Mouse (Mus musculus): ENCODE results near the gene Zc3h12d. TPM values are rescaled to one million over a fixed set of nuclear protein-coding genes. Genes with fewer than 3 reads are reported as not detected.

The Zc3h12d gene
- polyA plus RNA-seq, 1 experiment from 2014 or later = 0.37 TPM

GRCm38 (mm10) chr10:7840353-7840733 is 8.1 kb downstream of the Zc3h12d start:
- ATAC-seq (ENCODE audit: insufficient number of reproducible peaks, low FRiP score, low TSS enrichment, low read depth) = no peak
- WGBS = 82% methylated on average over 2 of the region's 2 CpGs
- Histone ChIP-seq H3K27ac (no peak overlapping the region), H3K9ac (no peak overlapping the region), H3K9me3 (no peaks in the 10 kb centered on the region), H3K36me3 (no peaks in the 10 kb centered on the region), H3K4me2 (no peak overlapping the region), H3K4me1 (peaks cover 14% of the 10 kb centered on the region), H3K27me3 (no peaks in the 10 kb centered on the region), H3K4me3 (no peak overlapping the region)

GRCm38 (mm10) chr10:7840785-7841184 is 8.5 kb downstream of the Zc3h12d start:
- no peak overlapping the region for H3K4me2 ChIP-seq
- H3K9me3 ChIP-seq = no peaks in the 10 kb centered on the region
- H3K4me1 ChIP-seq = peaks cover 14% of the 10 kb centered on the region
- no peaks in the 10 kb centered on the region for H3K36me3 ChIP-seq
- no peaks in the 10 kb centered on the region; the same call in 1 of the 2 replicates for H3K27me3 ChIP-seq
- no peak overlapping the region for H3K27ac ChIP-seq
- 45% methylated on average over 3 of the region's 3 CpGs for WGBS
- ATAC-seq (ENCODE audit: insufficient number of reproducible peaks, low FRiP score, low TSS enrichment, low read depth) = no peak
- H3K9ac ChIP-seq = no peak overlapping the region
- H3K4me3 ChIP-seq = no peak overlapping the region

GRCm38 (mm10) chr10:7841571-7842080 is 9.4 kb downstream of the Zc3h12d start:
- Histone ChIP-seq H3K9me3 (no peaks in the 10 kb centered on the region), H3K27ac (peak overlapping the region; percentile 59), H3K27me3 (peaks cover 3% of the 10 kb centered on the region; the same call in 1 of the 2 replicates), H3K4me2 (peak overlapping the region; percentile 14; the same call in 1 of the 2 replicates), H3K4me1 (peaks cover 14% of the 10 kb centered on the region), H3K9ac (no peak overlapping the region), H3K36me3 (no peaks in the 10 kb centered on the region), H3K4me3 (no peak overlapping the region)
- 48% methylated on average over 14 of the region's 14 CpGs for WGBS
- ATAC-seq (ENCODE audit: insufficient number of reproducible peaks, low FRiP score, low TSS enrichment, low read depth) = peak; percentile 43; the same call in 1 of the 2 replicates

- Histone ChIP-seq H3K9me3 (no peaks in the 10 kb centered on the region), H3K9ac (no peak overlapping the region), H3K4me3 (no peak overlapping the region), H3K36me3 (no peaks in the 10 kb centered on the region), H3K27me3 (peaks cover 3% of the 10 kb centered on the region; the same call in 1 of the 2 replicates), H3K4me2 (no peak overlapping the region), H3K4me1 (peaks cover 14% of the 10 kb centered on the region), H3K27ac (no peak overlapping the region)
- 88% methylated on average over 4 of the region's 4 CpGs for WGBS
- no peak for ATAC-seq (ENCODE audit: insufficient number of reproducible peaks, low FRiP score, low TSS enrichment, low read depth)
These were observed 10.9 kb downstream of the Zc3h12d start for GRCm38 (mm10) chr10:7843181-7843580.

- WGBS = 66% methylated on average over 4 of the region's 4 CpGs
- H3K36me3 ChIP-seq = no peaks in the 10 kb centered on the region
- H3K9ac ChIP-seq = no peak overlapping the region
- H3K27me3 ChIP-seq = peaks cover 3% of the 10 kb centered on the region; the same call in 1 of the 2 replicates
- H3K4me2 ChIP-seq = no peak overlapping the region
- peaks cover 10% of the 10 kb centered on the region for H3K4me1 ChIP-seq
- H3K4me3 ChIP-seq = no peak overlapping the region
- H3K27ac ChIP-seq = no peak overlapping the region
- no peaks in the 10 kb centered on the region for H3K9me3 ChIP-seq
- no peak for ATAC-seq (ENCODE audit: insufficient number of reproducible peaks, low FRiP score, low TSS enrichment, low read depth)
These were observed 11.9 kb downstream of the Zc3h12d start for GRCm38 (mm10) chr10:7844161-7844560.

- Histone ChIP-seq H3K9ac (no peak overlapping the region), H3K4me1 (peaks cover 10% of the 10 kb centered on the region), H3K27me3 (peaks cover 3% of the 10 kb centered on the region; the same call in 1 of the 2 replicates), H3K4me2 (no peak overlapping the region), H3K9me3 (no peaks in the 10 kb centered on the region), H3K36me3 (no peaks in the 10 kb centered on the region), H3K4me3 (no peak overlapping the region), H3K27ac (no peak overlapping the region)
- WGBS = 66% methylated on average over 8 of the region's 8 CpGs
- no peak for ATAC-seq (ENCODE audit: insufficient number of reproducible peaks, low FRiP score, low TSS enrichment, low read depth)
These were observed 12.9 kb downstream of the Zc3h12d start for GRCm38 (mm10) chr10:7845136-7845535.

GRCm38 (mm10) chr10:7845991-7846390 is 13.7 kb downstream of the Zc3h12d start:
- H3K9me3 ChIP-seq = no peaks in the 10 kb centered on the region
- peaks cover 10% of the 10 kb centered on the region for H3K4me1 ChIP-seq
- no peak overlapping the region for H3K27ac ChIP-seq
- no peak overlapping the region for H3K4me3 ChIP-seq
- H3K36me3 ChIP-seq = no peaks in the 10 kb centered on the region
- peaks cover 3% of the 10 kb centered on the region; the same call in 1 of the 2 replicates for H3K27me3 ChIP-seq
- WGBS = 86% methylated on average over 4 of the region's 4 CpGs
- ATAC-seq (ENCODE audit: insufficient number of reproducible peaks, low FRiP score, low TSS enrichment, low read depth) = no peak
- no peak overlapping the region for H3K9ac ChIP-seq
- no peak overlapping the region for H3K4me2 ChIP-seq

GRCm38 (mm10) chr10:7847166-7847605 is 14.9 kb downstream of the Zc3h12d start:
- H3K9ac ChIP-seq = no peak overlapping the region
- no peak overlapping the region for H3K27ac ChIP-seq
- 81% methylated on average over 2 of the region's 2 CpGs for WGBS
- H3K36me3 ChIP-seq = no peaks in the 10 kb centered on the region
- no peaks in the 10 kb centered on the region for H3K9me3 ChIP-seq
- H3K4me2 ChIP-seq = no peak overlapping the region
- no peaks in the 10 kb centered on the region for H3K4me1 ChIP-seq
- no peak for ATAC-seq (ENCODE audit: insufficient number of reproducible peaks, low FRiP score, low TSS enrichment, low read depth)
- H3K4me3 ChIP-seq = no peak overlapping the region
- H3K27me3 ChIP-seq = peaks cover 3% of the 10 kb centered on the region; the same call in 1 of the 2 replicates

- Histone ChIP-seq H3K4me2 (no peak overlapping the region), H3K27ac (no peak overlapping the region), H3K4me3 (no peak overlapping the region), H3K9me3 (no peaks in the 10 kb centered on the region), H3K9ac (no peak overlapping the region), H3K4me1 (no peaks in the 10 kb centered on the region), H3K27me3 (no peaks in the 10 kb centered on the region), H3K36me3 (no peaks in the 10 kb centered on the region)
- ATAC-seq (ENCODE audit: insufficient number of reproducible peaks, low FRiP score, low TSS enrichment, low read depth) = no peak
- 68% methylated on average over 3 of the region's 3 CpGs for WGBS
These were observed 19.6 kb downstream of the Zc3h12d start for GRCm38 (mm10) chr10:7851891-7852290.

- 85% methylated on average over 7 of the region's 7 CpGs for WGBS
- H3K27ac ChIP-seq = peak overlapping the region; percentile 64; the same call in 1 of the 2 replicates
These were observed 28.2 kb downstream of the Zc3h12d start for GRCm38 (mm10) chr10:7860494-7860893.

GRCm38 (mm10) chr10:7861259-7861936 is 29.1 kb downstream of the Zc3h12d start:
- Histone ChIP-seq H3K36me3 (no peaks in the 10 kb centered on the region), H3K9me3 (no peaks in the 10 kb centered on the region), H3K9ac (no peak overlapping the region), H3K27ac (peak overlapping the region; percentile 71), H3K4me3 (no peak overlapping the region), H3K4me1 (peaks cover 16% of the 10 kb centered on the region), H3K4me2 (no peak overlapping the region), H3K27me3 (no peaks in the 10 kb centered on the region)
- 58% methylated on average over 14 of the region's 14 CpGs for WGBS
- peak; percentile 67 for ATAC-seq (ENCODE audit: insufficient number of reproducible peaks, low FRiP score, low TSS enrichment, low read depth)

More at GRCm38 (mm10) chr10:7860494-7860893, 28.2 kb downstream of the Zc3h12d start:
- H3K9me3 ChIP-seq = no peaks in the 10 kb centered on the region
- ATAC-seq (ENCODE audit: insufficient number of reproducible peaks, low FRiP score, low TSS enrichment, low read depth) = no peak
- H3K4me2 ChIP-seq = no peak overlapping the region
- no peaks in the 10 kb centered on the region for H3K36me3 ChIP-seq
- no peak overlapping the region for H3K9ac ChIP-seq
- peaks cover 16% of the 10 kb centered on the region for H3K4me1 ChIP-seq
- H3K4me3 ChIP-seq = no peak overlapping the region
- H3K27me3 ChIP-seq = no peaks in the 10 kb centered on the region

- WGBS = 84% methylated on average over 25 of the region's 25 CpGs
- Histone ChIP-seq H3K4me2 (no peak overlapping the region), H3K4me3 (no peak overlapping the region), H3K27me3 (peaks cover 7% of the 10 kb centered on the region), H3K36me3 (no peaks in the 10 kb centered on the region), H3K27ac (peak overlapping the region; percentile 71), H3K9ac (no peak overlapping the region), H3K4me1 (peaks cover 19% of the 10 kb centered on the region), H3K9me3 (no peaks in the 10 kb centered on the region)
- ATAC-seq (ENCODE audit: insufficient number of reproducible peaks, low FRiP score, low TSS enrichment, low read depth) = no peak
These were observed 29.8 kb downstream of the Zc3h12d start for GRCm38 (mm10) chr10:7861937-7862657.
